Mouse (Mus musculus) cerebellum, postnatal 4 days (tissue): Measurements from ENCODE around the gene Tent2.

Experiments used
- DNase-seq, 2 experiments: peaks; one replicate each; pipeline ENCODE4 v3.0.0; 2022; ENCODE audit warnings: low spot score in 2 of 2, mixed read lengths in 1 of 2

Gene Tent2

GRCm38 (mm10) chr13:93143819-93144283 lies 48.3 kb downstream of the Tent2 start:
- no peak for DNase-seq

DNA sequence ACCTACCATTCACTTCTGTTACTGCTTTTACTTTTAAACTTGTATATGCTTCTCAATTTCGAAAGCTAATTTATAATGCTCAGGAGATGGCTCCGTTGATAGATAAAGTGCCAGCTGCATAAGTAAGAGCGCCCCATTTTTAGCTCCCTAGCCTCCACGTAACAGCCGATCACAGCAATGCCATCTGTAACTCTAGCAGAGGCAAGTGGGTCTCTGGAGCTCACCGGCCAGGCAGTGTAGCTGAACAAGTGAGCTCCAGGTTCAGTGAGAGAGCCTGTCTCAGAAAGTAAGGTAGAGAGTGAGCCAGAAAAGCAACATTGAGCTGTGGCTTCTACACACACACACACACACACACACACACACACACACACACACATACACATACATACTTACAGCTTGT lies 51.0 kb downstream of the Tent2 start:
- DNase-seq = no peak

GRCm38 (mm10) chr13:93138059-93138458 lies 54.1 kb downstream of the Tent2 start:
- DNase-seq = no peak

DNA sequence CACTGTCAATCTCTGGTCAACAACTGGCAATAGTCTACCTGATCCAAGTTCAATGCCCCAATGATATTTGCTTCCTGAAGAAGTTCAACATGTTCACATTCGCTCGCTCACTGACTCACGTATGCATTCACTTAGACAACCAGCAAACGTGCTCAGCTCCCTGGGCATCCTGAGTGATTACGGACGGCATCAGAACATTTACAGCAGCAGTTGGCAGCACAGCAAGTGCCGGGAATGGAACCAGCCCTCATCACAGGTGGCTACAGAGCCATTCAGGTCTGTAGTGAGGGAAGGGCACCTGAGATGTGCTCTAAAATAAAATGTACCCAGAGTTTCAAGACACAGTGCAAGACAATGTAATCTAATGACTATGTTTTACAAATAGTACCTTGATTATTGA lies 55.1 kb downstream of the Tent2 start:
- no peak for DNase-seq

GRCm38 (mm10) chr13:93136251-93136650 lies 55.9 kb downstream of the Tent2 start:
- DNase-seq = no peak

DNA sequence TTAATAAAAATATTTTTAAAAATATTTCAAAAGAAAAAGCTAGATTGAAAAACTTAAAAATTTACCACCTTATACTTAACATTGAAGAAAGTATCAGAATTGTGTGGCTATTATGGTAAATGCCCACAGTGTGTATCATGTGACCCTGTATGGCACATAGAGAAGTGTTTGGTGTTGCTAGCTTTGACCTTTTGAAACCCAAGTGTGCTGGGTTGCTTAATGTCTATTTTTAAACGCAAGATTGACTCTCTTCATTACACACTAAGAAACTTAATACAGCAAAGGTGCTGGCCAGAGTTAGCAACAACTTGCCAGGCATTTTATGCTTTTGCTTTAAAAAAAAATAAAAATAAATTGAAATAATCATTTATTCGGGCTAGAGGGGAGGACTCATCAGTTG lies 56.7 kb downstream of the Tent2 start:
- no peak for DNase-seq

DNA sequence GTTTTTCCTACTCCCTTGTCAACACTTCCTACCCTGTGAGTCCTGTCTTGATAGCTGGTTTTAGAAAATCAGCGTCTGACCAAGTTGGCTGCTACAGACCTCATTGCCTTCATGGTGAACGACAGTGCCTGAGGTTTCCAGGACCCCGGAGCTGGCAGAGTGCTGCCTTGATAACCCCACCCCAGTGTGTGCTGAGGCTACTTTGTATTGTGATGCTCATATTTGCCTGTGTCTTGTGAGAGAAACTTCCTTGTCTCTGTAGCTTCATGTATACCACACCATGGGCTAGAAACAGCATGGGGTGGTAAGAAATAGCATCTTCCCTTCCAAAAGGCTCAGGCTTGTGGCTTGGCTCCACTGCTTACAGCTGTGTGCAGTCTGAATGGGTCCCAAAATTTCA lies 61.5 kb downstream of the Tent2 start:
- DNase-seq = no peak

DNA sequence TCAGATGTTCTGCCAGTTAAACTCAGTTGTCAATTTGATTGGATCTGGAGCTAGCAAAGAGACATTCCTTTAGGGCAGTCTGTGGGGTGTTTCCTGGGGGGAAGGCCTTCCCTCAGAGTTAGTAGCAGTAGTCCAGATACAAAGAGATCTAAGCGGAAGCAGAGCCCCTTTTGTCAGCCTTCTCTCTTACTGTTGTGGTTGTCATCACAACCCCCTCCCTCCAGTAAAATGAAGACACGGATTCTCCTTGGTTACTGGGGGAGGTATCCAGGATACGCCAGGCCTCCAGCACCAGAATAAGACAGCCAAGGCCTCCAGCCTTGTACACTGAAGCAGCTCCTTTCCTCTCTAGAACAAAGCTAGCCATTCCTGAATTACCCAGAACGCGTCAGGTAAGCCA lies 63.2 kb downstream of the Tent2 start:
- no peak for DNase-seq

DNA sequence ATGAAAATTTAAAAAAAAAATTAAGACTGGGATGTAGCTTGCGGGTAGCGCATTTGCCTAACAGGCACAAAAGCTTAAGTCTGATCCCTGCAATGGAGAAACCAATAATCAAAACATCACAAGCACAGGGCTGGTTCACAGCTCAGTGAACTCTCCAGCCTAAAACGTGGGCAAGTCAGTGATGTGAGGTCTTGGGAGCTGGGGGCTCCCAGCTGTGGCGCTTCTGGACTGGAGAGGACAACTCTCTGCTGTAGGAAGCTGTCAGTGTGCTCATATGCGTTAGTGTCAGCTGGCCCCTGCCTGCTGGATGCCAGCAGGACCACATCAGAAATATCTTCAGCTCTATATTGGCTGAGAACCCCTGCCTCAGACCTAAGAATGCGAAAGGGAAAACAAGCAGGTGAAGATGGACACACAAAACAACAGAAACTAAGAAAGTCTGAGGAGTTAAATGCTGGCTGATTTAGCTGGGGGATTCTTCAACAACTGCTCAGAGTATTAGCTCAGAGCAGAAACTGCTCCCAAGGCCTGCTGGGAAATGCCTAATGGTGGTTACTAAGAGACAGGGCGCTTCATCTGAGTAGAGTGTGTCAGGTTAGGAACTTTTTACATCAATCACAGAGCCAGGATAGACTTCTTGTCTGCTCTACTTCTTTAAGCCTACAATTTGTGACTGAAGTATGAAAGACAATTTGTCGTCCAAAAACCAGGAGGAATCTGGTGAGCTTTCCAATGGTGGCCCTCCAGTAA lies 63.9 kb downstream of the Tent2 start:
- no peak for DNase-seq

- DNase-seq = no peak
These were observed 69.9 kb downstream of the Tent2 start for GRCm38 (mm10) chr13:93122321-93122720.

DNA sequence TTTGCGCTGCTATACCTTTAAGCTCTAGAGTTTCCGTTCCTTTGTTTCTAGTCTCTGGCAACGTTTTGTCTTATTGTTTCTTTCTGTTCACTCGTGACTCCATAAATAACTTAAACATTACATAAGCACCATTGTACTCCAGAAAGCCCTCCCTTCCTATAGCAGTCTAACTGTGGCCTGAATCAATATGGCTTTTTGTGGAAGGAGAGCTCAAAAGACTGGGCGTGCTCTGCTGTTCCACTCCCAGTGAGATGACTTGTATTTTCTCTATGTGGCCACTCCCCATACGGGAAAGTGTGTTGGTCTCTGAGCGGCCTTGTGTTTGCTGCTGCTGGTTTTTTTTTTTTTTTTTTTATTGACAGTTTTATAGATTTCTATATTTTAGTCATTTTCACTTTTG lies 74.9 kb downstream of the Tent2 start:
- DNase-seq = no peak

GRCm38 (mm10) chr13:93102340-93103090 lies 89.7 kb downstream of the Tent2 start:
- no peak for DNase-seq

- DNase-seq = no peak
These were observed 93.6 kb downstream of the Tent2 start for GRCm38 (mm10) chr13:93098596-93098995.

- DNase-seq = no peak
These were observed 95.5 kb downstream of the Tent2 start for GRCm38 (mm10) chr13:93096643-93097042.
